Mouse (Mus musculus) ovary, postnatal 14 days (tissue): ENCODE data around the gene Pde4b.
A peak's percentile ranks its signal among the peaks of the same experiment; 100 is the strongest.

Experiments used
- DNase-seq: peaks from one replicate; pipeline ENCODE4 v3.0.0; 2022; ENCODE audit warnings: low spot score

Pde4b gene

GRCm38 (mm10) chr4:102539598-102540180, 452.3 kb downstream of the Pde4b start:
- DNase-seq: no peak

- no peak for DNase-seq
These were observed 455.6 kb downstream of the Pde4b start for GRCm38 (mm10) chr4:102542976-102543375.

GRCm38 (mm10) chr4:102545226-102545625, 457.9 kb downstream of the Pde4b start:
- no peak for DNase-seq

DNA sequence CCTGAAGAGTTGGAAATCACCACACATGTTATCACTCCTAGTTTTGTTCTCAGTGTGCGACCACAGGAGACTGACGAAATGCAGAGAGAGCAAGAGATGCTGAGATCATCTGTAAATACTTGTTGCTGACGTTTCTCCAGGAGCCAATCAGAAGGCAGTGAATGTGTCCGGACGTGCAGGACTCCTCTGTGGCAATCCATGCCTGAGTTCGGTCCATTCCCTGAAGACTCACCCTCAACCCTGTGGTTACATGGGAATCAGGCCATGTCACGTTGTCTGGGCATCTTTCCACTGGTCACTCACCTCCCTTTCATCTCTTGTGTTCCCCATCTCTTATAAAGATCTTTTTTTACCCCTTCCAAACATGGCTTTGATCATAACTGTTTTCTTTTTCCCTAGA, 468.2 kb downstream of the Pde4b start:
- DNase-seq: no peak

DNA sequence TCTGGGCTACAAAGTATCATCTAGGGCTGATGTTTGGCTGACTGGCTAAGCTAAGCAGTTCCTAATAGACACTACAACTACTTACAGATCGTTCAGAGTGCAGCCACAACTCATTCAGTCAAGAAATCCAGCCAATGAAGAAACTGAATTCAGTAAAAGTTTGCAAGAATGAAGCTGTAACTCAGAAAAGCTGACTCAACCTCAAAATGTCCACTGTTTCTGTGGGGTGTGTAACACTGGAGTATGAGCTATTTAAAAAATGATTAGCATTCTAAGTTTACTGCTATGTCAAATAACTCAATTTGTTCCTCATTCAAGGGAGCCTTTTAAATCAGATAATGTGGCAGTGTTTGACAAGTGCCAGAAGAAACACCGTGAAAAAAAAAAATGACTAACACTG, 469.7 kb downstream of the Pde4b start:
- no peak for DNase-seq

- no peak for DNase-seq
These were observed 470.3 kb downstream of the Pde4b start for GRCm38 (mm10) chr4:102557508-102558220.

DNA sequence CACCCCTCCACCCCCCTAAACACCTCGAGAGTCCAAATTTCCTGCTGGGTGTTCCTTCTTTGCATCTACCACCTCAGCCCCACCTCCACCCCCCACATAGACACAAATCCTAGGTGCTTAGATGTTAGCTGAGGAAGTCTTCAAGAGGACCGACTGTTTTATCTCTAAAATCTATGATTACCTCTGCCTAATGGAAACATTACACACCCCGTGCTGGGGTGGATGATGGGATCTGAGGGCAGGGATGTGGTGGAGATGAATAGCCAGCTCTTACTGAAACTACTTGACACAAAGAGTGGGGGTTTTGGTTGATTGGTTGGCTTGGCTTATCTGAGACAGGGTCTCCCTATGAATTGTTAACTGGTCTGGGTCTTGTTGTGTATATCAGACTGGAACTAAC, 471.0 kb downstream of the Pde4b start:
- no peak for DNase-seq

GRCm38 (mm10) chr4:102560676-102561280, 473.4 kb downstream of the Pde4b start:
- no peak for DNase-seq

GRCm38 (mm10) chr4:102563273-102563855, 476.0 kb downstream of the Pde4b start:
- DNase-seq: no peak

- no peak for DNase-seq
These were observed 476.9 kb downstream of the Pde4b start for GRCm38 (mm10) chr4:102564286-102564685.

DNA sequence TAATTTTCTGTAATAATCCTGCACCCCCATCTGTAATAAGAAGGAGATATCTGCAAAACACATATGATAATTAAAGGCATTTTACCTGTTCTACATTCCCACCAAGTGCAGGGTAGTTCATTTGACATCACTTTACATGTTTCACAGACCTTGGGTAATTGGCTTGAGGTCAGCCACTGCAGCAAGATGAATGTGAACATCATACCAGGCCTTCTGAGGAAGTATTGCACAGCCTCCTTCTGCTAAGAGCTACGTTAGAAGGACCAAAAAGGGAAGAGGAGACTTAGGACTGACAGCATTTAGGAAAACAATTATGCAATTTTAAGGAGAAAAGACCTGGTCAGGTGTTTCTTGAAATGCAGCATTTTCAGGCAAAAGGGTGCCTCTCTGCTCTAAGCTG, 479.1 kb downstream of the Pde4b start:
- no peak for DNase-seq

DNA sequence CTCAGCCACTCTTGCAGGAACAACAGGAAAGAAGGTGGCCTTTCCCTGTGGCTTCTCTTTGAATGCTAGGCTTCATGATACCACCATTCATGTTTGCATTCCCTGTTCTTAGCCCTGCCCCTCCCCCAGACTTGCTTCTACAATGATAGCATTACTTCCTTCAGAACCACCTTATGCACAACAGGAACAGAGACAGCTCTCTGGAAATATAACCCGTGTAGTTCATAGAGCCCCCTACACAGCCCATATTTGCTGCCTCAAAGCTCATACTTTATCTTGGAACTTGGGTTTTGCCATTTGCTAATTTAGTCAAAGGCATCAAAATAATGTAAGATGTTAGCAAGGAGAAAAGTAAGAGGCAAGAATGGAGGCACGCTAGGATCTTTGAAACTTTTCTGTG, 479.8 kb downstream of the Pde4b start:
- DNase-seq: no peak

- no peak for DNase-seq
These were observed 480.4 kb downstream of the Pde4b start for GRCm38 (mm10) chr4:102567676-102568254.

DNA sequence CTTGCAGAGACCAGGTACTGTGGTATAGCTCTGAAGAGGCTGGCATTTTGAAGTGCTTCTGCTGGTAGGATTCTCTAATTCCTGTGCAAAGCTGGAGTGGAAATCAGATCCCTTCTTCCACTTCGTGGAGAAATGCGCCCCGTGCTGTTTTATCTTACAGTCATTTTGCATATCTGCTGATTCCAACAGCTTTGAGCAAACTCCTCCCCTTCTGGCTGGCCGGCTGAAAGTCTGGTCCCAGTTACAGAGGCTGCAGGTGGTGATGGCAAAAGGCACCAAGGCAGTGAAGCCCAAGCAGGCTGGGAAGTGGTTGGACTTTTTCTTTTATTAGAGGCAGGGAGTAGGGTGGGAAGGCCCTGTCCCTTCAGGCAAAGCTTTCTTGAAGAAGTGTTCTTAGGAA, 481.2 kb downstream of the Pde4b start:
- DNase-seq: no peak

DNA sequence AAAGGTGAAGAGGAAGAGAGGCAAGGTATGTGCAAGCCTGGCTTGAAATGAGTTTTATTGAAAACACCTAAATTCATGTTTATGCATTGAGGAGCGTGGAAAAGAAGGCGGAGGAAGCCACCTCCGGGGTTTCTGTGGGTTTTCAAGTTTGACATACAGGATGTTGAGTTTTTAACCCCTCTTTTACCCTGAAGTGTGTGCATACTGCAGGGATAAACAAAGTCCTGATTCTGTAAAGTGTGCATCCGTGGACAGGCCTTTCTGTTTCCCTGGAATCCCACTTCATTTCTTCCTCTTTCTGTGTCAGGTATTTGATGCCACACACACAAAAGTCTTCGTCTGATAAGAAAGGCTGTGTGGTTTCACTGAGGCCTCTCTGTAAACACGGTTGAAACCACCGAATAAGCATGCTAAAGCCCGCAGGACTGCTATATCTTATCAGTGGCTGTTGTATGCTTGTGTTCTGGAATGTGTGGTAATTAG, 481.8 kb downstream of the Pde4b start:
- DNase-seq: no peak

DNA sequence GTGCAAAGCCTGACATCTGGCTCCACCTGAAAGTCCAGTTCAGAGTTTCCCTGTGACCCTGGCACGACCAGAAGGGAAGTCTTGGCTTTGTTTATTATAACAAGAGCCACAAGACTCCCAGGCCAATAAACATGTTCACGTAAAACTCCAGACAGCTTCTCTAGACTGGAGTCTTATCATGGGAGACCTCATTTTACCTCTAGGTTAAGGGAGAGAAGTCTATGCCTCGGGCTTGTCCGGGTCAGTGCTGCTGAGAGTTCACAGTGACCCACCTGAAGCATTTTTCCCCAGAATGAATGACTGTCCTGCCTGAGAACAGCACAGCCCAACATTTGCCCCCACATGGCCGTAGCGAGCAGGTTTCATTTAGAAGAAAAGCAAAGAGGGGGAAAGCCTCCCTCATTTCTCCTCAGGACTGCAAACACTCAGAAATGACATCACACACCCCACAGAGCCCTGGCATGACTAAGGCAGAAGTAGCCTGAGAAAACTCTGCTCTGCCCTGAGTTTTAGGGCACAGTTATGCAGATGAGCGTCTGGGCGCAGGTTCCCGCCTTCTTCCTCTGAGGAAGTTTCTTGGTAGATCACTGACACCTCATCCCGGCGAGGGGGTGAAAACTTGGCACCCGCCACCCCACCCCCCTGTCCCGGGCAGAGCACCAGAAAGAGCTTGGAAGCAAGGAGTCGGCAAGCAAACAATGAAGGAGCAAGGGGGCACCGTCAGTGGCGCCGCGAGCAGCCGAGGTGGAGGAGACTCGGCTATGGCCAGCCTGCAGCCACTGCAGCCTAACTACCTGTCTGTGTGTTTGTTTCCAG, 482.8 kb downstream of the Pde4b start:
- peak; percentile 39 for DNase-seq

DNA sequence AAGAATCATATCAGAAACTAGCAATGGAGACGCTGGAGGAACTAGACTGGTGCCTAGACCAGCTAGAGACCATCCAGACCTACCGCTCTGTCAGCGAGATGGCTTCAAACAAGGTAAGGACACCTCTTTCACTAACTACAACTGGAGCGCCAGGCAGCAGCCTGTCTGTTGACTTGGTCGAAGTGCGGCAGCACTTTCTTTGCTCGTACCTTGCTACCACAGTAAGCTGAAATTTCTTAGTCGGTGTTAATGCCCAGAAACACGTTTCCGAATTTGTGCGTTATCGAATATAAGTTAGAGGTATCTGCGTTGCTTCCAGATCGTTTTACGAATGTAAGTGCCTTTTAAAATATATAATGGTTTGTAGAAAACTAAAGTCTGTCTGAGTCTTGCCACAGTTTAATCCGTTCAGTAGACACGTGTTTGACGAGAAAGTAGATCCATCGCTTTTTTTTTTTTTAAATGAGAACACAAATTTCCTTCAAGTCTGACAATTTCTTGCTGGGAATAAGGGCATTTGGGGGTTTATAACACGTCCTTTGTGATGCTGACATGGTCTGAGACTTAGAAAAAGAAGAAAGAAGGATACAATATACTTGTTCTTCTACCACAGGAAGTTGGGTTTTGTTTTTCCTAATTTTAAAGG, 483.5 kb downstream of the Pde4b start:
- no peak for DNase-seq

GRCm38 (mm10) chr4:102572031-102572430, 484.7 kb downstream of the Pde4b start:
- no peak for DNase-seq

DNA sequence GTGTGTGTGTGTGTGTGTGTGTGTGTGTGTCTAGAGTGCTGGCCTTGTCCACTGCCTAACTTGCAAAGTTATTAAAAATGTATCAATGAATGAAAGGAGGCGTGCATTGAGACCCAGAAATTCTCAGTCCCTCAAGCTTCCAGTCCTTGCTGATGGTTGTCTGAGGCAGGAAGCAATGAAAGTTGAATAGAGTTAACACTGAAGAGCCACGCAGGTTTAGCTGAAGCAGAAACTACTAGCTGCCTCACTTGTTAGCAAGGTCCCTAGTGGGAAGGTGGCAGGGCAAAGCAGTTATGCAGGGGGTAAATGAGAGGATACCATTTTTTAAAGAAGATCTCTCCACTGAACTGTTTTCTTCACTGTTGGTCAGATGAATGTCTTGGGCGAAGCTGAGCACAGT, 485.2 kb downstream of the Pde4b start:
- no peak for DNase-seq

DNA sequence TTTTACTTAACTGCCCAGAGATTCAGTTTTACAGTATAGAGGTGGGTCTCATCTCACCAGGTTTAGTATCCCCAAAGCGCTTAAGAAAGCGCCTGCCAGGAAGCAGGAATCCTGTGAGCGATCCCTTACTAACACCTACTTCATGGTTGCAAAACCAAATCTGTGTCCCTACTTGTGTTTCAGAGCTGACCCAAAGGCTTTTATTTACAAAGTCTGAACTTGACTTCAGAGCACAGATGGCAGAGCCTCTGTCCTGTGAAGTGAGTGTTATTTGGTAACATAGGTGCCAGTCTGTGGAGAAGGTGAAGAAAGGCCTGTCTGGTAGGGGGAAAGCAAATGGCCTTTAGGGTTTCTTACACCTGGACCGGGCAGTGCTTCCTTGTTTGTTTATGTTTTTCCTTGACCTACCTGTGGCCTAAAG, 486.0 kb downstream of the Pde4b start:
- DNase-seq: no peak

- no peak for DNase-seq
These were observed 486.9 kb downstream of the Pde4b start for GRCm38 (mm10) chr4:102574226-102574625.
